Mouse (Mus musculus) midbrain, embryonic 14.5 days (tissue): Measurements from ENCODE around the gene Runx3. TPM values are rescaled to one million over a fixed set of nuclear protein-coding genes. Genes with fewer than 3 reads are reported as not detected.
A peak's percentile ranks its signal among the peaks of the same experiment; 100 is the strongest.

Experiments
- ATAC-seq: fragments of 200-750 bp; cut with Nextera tagmentation; 2 replicates; pipeline ENCODE4 v1.8.0; 2017; ENCODE audit warnings: moderate number of reproducible peaks, moderate library complexity; ENCODE audit not compliant: low FRiP score, low TSS enrichment
- DNase-seq: peaks from one replicate; pipeline ENCODE4 v3.0.0-alpha.2; 2015
- H3K27ac ChIP-seq: fragments of 300-500 bp; sonication (generic); replicated peaks from 2 replicates; pipeline ENCODE4 v1.5.1; 2014; ENCODE audit warnings: mild to moderate bottlenecking, low read depth, low read length, moderate library complexity
- H3K27me3 ChIP-seq: fragments of 300-500 bp; sonication (generic); 2 replicates; pipeline ENCODE4 v1.6.1; 2014; ENCODE audit warnings: low read length, control low read depth, mixed read lengths; ENCODE audit not compliant: control insufficient read depth, insufficient read depth
- H3K36me3 ChIP-seq: fragments of 300-500 bp; sonication (generic); 2 replicates; pipeline ENCODE4 v1.6.1; 2014; ENCODE audit warnings: low read length, control low read depth; ENCODE audit not compliant: control insufficient read depth, insufficient read depth
- H3K4me1 ChIP-seq: fragments of 300-500 bp; sonication (generic); 2 replicates; pipeline ENCODE4 v1.6.1; 2014; ENCODE audit warnings: mild to moderate bottlenecking, antibody characterized with exemption, low read length, control low read depth; ENCODE audit not compliant: control insufficient read depth, insufficient read depth
- H3K4me2 ChIP-seq: fragments of 300-500 bp; sonication (generic); 2 replicates; pipeline ENCODE4 v1.6.1; 2014; ENCODE audit warnings: mild to moderate bottlenecking, low read length, moderate library complexity
- H3K4me3 ChIP-seq: fragments of 300-500 bp; sonication (generic); replicated peaks from 2 replicates; pipeline ENCODE4 v1.5.1; 2014; ENCODE audit warnings: low read depth, low read length
- H3K9ac ChIP-seq: fragments of 300-500 bp; sonication (generic); replicated peaks from 2 replicates; pipeline ENCODE4 v1.6.1; 2014; ENCODE audit warnings: mild to moderate bottlenecking, low read length, moderate library complexity
- H3K9me3 ChIP-seq: fragments of 300-500 bp; sonication (generic); 2 replicates; pipeline ENCODE4 v1.6.1; 2016; ENCODE audit warnings: low read length, control low read depth, mixed read lengths; ENCODE audit not compliant: control insufficient read depth
- WGBS: fragments of 180-500 bp; shearing (Covaris S2); extraction: QIAGEN DNeasy Blood & Tissue Kit; methylation state at CpG from one replicate; pipeline ENCODE4 v1.1.7; 2014; 5-methylcytosine and 5-hydroxymethylcytosine counted together
- polyA plus RNA-seq: library from polyadenylated mRNA; unstranded; fragments of >200 nt; fragmentation: Nextera tagmentation; extraction: Ambion mirVana; gene quantifications from 2 replicates; pipeline ENCODE4 v1.2.1, GENCODE M21; 2014

Runx3 gene
- polyA plus RNA-seq, 1 experiment from 2014 or later = not detected

GRCm38 (mm10) chr4:135123721-135124120 lies 3.3 kb downstream of the Runx3 start:
- Histone ChIP-seq H3K4me3 (no peak overlapping the region), H3K4me2 (no peak overlapping the region), H3K36me3 (no peaks in the 10 kb centered on the region), H3K4me1 (no peaks in the 10 kb centered on the region), H3K27ac (no peak overlapping the region), H3K27me3 (no peaks in the 10 kb centered on the region; the same call in 1 of the 2 replicates), H3K9me3 (no peaks in the 10 kb centered on the region), H3K9ac (no peak overlapping the region)
- DNase-seq = no peak
- WGBS = 81% methylated on average over 5 of the region's 5 CpGs
- no peak for ATAC-seq

DNA sequence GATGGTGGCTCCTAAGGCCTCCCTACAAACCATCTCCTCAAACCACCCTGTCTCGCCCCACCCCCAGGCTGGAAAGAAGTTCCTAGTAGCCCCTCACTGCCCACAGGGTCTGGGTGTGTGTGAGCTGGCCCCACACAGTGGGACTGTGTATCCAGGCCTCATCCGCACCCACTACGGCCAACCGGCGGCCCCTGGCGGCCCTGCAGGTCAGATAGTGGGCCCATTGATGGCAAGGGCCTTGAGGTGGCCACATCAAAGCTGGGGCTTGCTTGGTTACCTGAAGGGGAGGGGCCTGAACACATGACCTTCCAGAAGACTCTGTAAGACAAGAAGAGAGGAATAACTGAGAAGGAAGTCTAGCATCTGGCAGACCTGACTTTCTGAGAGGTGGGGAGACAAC lies 4.3 kb downstream of the Runx3 start:
- Histone ChIP-seq H3K4me1 (peaks cover 4% of the 10 kb centered on the region; the same call in 1 of the 2 replicates), H3K36me3 (no peaks in the 10 kb centered on the region), H3K4me2 (no peak overlapping the region), H3K9ac (no peak overlapping the region), H3K27ac (no peak overlapping the region), H3K9me3 (no peaks in the 10 kb centered on the region), H3K4me3 (no peak overlapping the region), H3K27me3 (no peaks in the 10 kb centered on the region; the same call in 1 of the 2 replicates)
- DNase-seq (no peak), ATAC-seq (no peak)
- WGBS = 92% methylated on average over 6 of the region's 6 CpGs

- Histone ChIP-seq H3K9me3 (no peaks in the 10 kb centered on the region), H3K27ac (no peak overlapping the region), H3K4me2 (no peak overlapping the region), H3K27me3 (no peaks in the 10 kb centered on the region; the same call in 1 of the 2 replicates), H3K9ac (no peak overlapping the region), H3K4me3 (no peak overlapping the region), H3K4me1 (peaks cover 4% of the 10 kb centered on the region; the same call in 1 of the 2 replicates), H3K36me3 (no peaks in the 10 kb centered on the region)
- ATAC-seq (no peak), DNase-seq (no peak)
- WGBS = 88% methylated on average over 3 of the region's 3 CpGs
Observed at GRCm38 (mm10) chr4:135125152-135125551, 4.7 kb downstream of the Runx3 start.

GRCm38 (mm10) chr4:135126385-135126784 lies 5.9 kb downstream of the Runx3 start:
- WGBS = 68% methylated on average over 5 of the region's 5 CpGs
- H3K36me3 ChIP-seq = no peaks in the 10 kb centered on the region
- H3K4me2 ChIP-seq = no peak overlapping the region
- no peak overlapping the region for H3K9ac ChIP-seq
- no peak for ATAC-seq
- peaks cover 4% of the 10 kb centered on the region; the same call in 1 of the 2 replicates for H3K4me1 ChIP-seq
- H3K4me3 ChIP-seq = no peak overlapping the region
- no peak overlapping the region for H3K27ac ChIP-seq
- no peak for DNase-seq
- no peaks in the 10 kb centered on the region; the same call in 1 of the 2 replicates for H3K27me3 ChIP-seq
- H3K9me3 ChIP-seq = no peaks in the 10 kb centered on the region

GRCm38 (mm10) chr4:135128841-135129520 lies 8.5 kb downstream of the Runx3 start:
- ATAC-seq = no peak
- Histone ChIP-seq H3K27me3 (no peaks in the 10 kb centered on the region; the same call in 1 of the 2 replicates), H3K36me3 (no peaks in the 10 kb centered on the region), H3K9me3 (no peaks in the 10 kb centered on the region), H3K9ac (peak overlapping the region; percentile 45), H3K4me1 (peaks cover 4% of the 10 kb centered on the region; the same call in 1 of the 2 replicates), H3K27ac (no peak overlapping the region), H3K4me3 (peak overlapping the region; percentile 25), H3K4me2 (peak overlapping the region; percentile 57)
- 19% methylated on average over 22 of the region's 22 CpGs for WGBS
- DNase-seq = peak; percentile 76

GRCm38 (mm10) chr4:135130156-135130555 lies 9.7 kb downstream of the Runx3 start:
- Histone ChIP-seq H3K36me3 (no peaks in the 10 kb centered on the region), H3K27me3 (no peaks in the 10 kb centered on the region; the same call in 1 of the 2 replicates), H3K4me3 (no peak overlapping the region), H3K9me3 (no peaks in the 10 kb centered on the region), H3K9ac (no peak overlapping the region), H3K27ac (no peak overlapping the region), H3K4me2 (no peak overlapping the region), H3K4me1 (peaks cover 4% of the 10 kb centered on the region; the same call in 1 of the 2 replicates)
- 93% methylated on average over 6 of the region's 6 CpGs for WGBS
- ATAC-seq (no peak), DNase-seq (no peak)

- WGBS = 84% methylated on average over 6 of the region's 6 CpGs
- no peak overlapping the region for H3K9ac ChIP-seq
- peaks cover 4% of the 10 kb centered on the region; the same call in 1 of the 2 replicates for H3K4me1 ChIP-seq
- DNase-seq (no peak), ATAC-seq (no peak)
- H3K4me3 ChIP-seq = no peak overlapping the region
- no peaks in the 10 kb centered on the region for H3K36me3 ChIP-seq
- no peak overlapping the region for H3K27ac ChIP-seq
- no peaks in the 10 kb centered on the region for H3K9me3 ChIP-seq
- no peaks in the 10 kb centered on the region; the same call in 1 of the 2 replicates for H3K27me3 ChIP-seq
- H3K4me2 ChIP-seq = no peak overlapping the region
Observed at GRCm38 (mm10) chr4:135131145-135131544, 10.7 kb downstream of the Runx3 start.

- 90% methylated on average over 12 of the region's 12 CpGs for WGBS
- no peak overlapping the region for H3K27ac ChIP-seq
- no peaks in the 10 kb centered on the region for H3K36me3 ChIP-seq
- H3K9me3 ChIP-seq = no peaks in the 10 kb centered on the region
- no peak overlapping the region for H3K4me3 ChIP-seq
- H3K9ac ChIP-seq = no peak overlapping the region
- DNase-seq = no peak
- H3K27me3 ChIP-seq = no peaks in the 10 kb centered on the region; the same call in 1 of the 2 replicates
- peaks cover 4% of the 10 kb centered on the region; the same call in 1 of the 2 replicates for H3K4me1 ChIP-seq
- no peak for ATAC-seq
- H3K4me2 ChIP-seq = no peak overlapping the region
Observed at GRCm38 (mm10) chr4:135132797-135133196, 12.3 kb downstream of the Runx3 start.

GRCm38 (mm10) chr4:135133711-135134110 lies 13.3 kb downstream of the Runx3 start:
- DNase-seq (no peak), ATAC-seq (no peak)
- Histone ChIP-seq H3K27ac (no peak overlapping the region), H3K9me3 (no peaks in the 10 kb centered on the region), H3K4me2 (no peak overlapping the region), H3K27me3 (peaks cover 5% of the 10 kb centered on the region; the same call in 1 of the 2 replicates), H3K36me3 (no peaks in the 10 kb centered on the region), H3K9ac (no peak overlapping the region), H3K4me1 (peaks cover 4% of the 10 kb centered on the region; the same call in 1 of the 2 replicates), H3K4me3 (no peak overlapping the region)
- 56% methylated on average over 4 of the region's 4 CpGs for WGBS
